Mouse (Mus musculus): Measurements from ENCODE around the gene Hinfp. TPM values are rescaled to one million over a fixed set of nuclear protein-coding genes. Genes with fewer than 3 reads are reported as not detected.
"Not testable (repeated sequence)": the region's sequence is repeated elsewhere in the genome, so short reads cannot be mapped to it uniquely, and the experiment has no call there.

Hinfp gene
- polyA plus RNA-seq, 1 experiment from 2014 or later = 10.0 TPM

GRCm38 (mm10) chr9:44341487-44341886, 36.0 kb upstream of the Hinfp start:
- H3K4me3 ChIP-seq (ENCODE audit: low read depth, low read length) = no peak overlapping the region
- H3K9ac ChIP-seq (replicated peaks; ENCODE audit: low read depth) = no peak overlapping the region
- H3K27me3 ChIP-seq (replicated peaks; ENCODE audit: insufficient read depth, low read length) = no peaks in the 10 kb centered on the region
- WGBS = 85% methylated on average over 5 of the region's 5 CpGs
- H3K4me2 ChIP-seq (replicated peaks; ENCODE audit: low read depth, low read length) = no peak overlapping the region
- no peak overlapping the region for H3K27ac ChIP-seq (ENCODE audit: low read length)
- H3K9me3 ChIP-seq (ENCODE audit: low read length) = no peaks in the 10 kb centered on the region
- H3K36me3 ChIP-seq (ENCODE audit: insufficient read depth, low read length) = peaks cover 4% of the 10 kb centered on the region; the same call in 1 of the 2 replicates
- H3K4me1 ChIP-seq (ENCODE audit: insufficient read depth, low read depth, low read length) = peaks cover 8% of the 10 kb centered on the region; the same call in 1 of the 2 replicates
- TF ChIP-seq CTCF (IDR thresholded peaks at IDR 0.05) (no peak), EP300 (IDR thresholded peaks at IDR 0.05) (no peak)
- DNase-seq (ENCODE audit: low spot score) (no peak), ATAC-seq (no peak)

GRCm38 (mm10) chr9:44338574-44338973, 33.1 kb upstream of the Hinfp start:
- WGBS = 73% methylated on average over 5 of the region's 5 CpGs
- Histone ChIP-seq H3K36me3 (ENCODE audit: insufficient read depth, low read length) (peaks cover 4% of the 10 kb centered on the region; the same call in 1 of the 2 replicates), H3K27me3 (replicated peaks; ENCODE audit: insufficient read depth, low read length) (no peaks in the 10 kb centered on the region), H3K27ac (ENCODE audit: low read length) (no peak overlapping the region), H3K9me3 (ENCODE audit: low read length) (no peaks in the 10 kb centered on the region), H3K9ac (replicated peaks; ENCODE audit: low read depth) (no peak overlapping the region), H3K4me3 (ENCODE audit: low read depth, low read length) (no peak overlapping the region), H3K4me2 (replicated peaks; ENCODE audit: low read depth, low read length) (no peak overlapping the region), H3K4me1 (ENCODE audit: insufficient read depth, low read depth, low read length) (peaks cover 13% of the 10 kb centered on the region)
- ATAC-seq (no peak), DNase-seq (ENCODE audit: low spot score) (no peak)
- peak; percentile 32; the same call in 1 of the 2 replicates for TF ChIP-seq CTCF (IDR thresholded peaks at IDR 0.05)
- TF ChIP-seq EP300 (IDR thresholded peaks at IDR 0.05) = no peak

- no peaks in the 10 kb centered on the region for H3K9me3 ChIP-seq (ENCODE audit: low read length)
- peaks cover 5% of the 10 kb centered on the region for H3K4me1 ChIP-seq (ENCODE audit: insufficient read depth, low read depth, low read length)
- H3K4me2 ChIP-seq (replicated peaks; ENCODE audit: low read depth, low read length) = no peak overlapping the region
- no peak for ATAC-seq
- H3K9ac ChIP-seq (replicated peaks; ENCODE audit: low read depth) = no peak overlapping the region
- no peak overlapping the region for H3K4me3 ChIP-seq (ENCODE audit: low read depth, low read length)
- DNase-seq (ENCODE audit: low spot score) = no peak
- WGBS = 53% methylated on average over 9 of the region's 9 CpGs
- H3K36me3 ChIP-seq (ENCODE audit: insufficient read depth, low read length) = peaks cover 11% of the 10 kb centered on the region; the same call in 1 of the 2 replicates
- no peaks in the 10 kb centered on the region for H3K27me3 ChIP-seq (replicated peaks; ENCODE audit: insufficient read depth, low read length)
- H3K27ac ChIP-seq (ENCODE audit: low read length) = no peak overlapping the region
- TF ChIP-seq EP300 (IDR thresholded peaks at IDR 0.05) (no peak), CTCF (IDR thresholded peaks at IDR 0.05) (no peak)
Measured at GRCm38 (mm10) chr9:44337436-44338169, 32.1 kb upstream of the Hinfp start.

- H3K9ac ChIP-seq (replicated peaks; ENCODE audit: low read depth) = no peak overlapping the region
- peaks cover 5% of the 10 kb centered on the region for H3K4me1 ChIP-seq (ENCODE audit: insufficient read depth, low read depth, low read length)
- H3K36me3 ChIP-seq (ENCODE audit: insufficient read depth, low read length) = peaks cover 15% of the 10 kb centered on the region; the same call in 1 of the 2 replicates
- no peak overlapping the region for H3K27ac ChIP-seq (ENCODE audit: low read length)
- no peaks in the 10 kb centered on the region for H3K9me3 ChIP-seq (ENCODE audit: low read length)
- TF ChIP-seq CTCF (IDR thresholded peaks at IDR 0.05) = no peak
- TF ChIP-seq EP300 (IDR thresholded peaks at IDR 0.05) = no peak
- ATAC-seq (no peak), DNase-seq (ENCODE audit: low spot score) (no peak)
- no peak overlapping the region for H3K4me3 ChIP-seq (ENCODE audit: low read depth, low read length)
- no peaks in the 10 kb centered on the region for H3K27me3 ChIP-seq (replicated peaks; ENCODE audit: insufficient read depth, low read length)
- peak overlapping the region; percentile 98; the same call in 1 of the 2 replicates for H3K4me2 ChIP-seq (replicated peaks; ENCODE audit: low read depth, low read length)
- 42% methylated on average over 3 of the region's 3 CpGs for WGBS
Measured at GRCm38 (mm10) chr9:44336964-44337363, 31.5 kb upstream of the Hinfp start.

- not testable (repeated sequence) for H3K27ac ChIP-seq (ENCODE audit: low read length); H3K4me3 ChIP-seq (ENCODE audit: low read depth, low read length); H3K27me3 ChIP-seq (replicated peaks; ENCODE audit: insufficient read depth, low read length); H3K9me3 ChIP-seq (ENCODE audit: low read length); ATAC-seq; H3K9ac ChIP-seq (replicated peaks; ENCODE audit: low read depth); H3K4me1 ChIP-seq (ENCODE audit: insufficient read depth, low read depth, low read length); DNase-seq (ENCODE audit: low spot score)
- WGBS = 25% methylated on average over 4 of the region's 4 CpGs
- Histone ChIP-seq H3K4me2 (replicated peaks; ENCODE audit: low read depth, low read length) (peak overlapping the region; percentile 98; the same call in 1 of the 2 replicates), H3K36me3 (ENCODE audit: insufficient read depth, low read length) (peaks cover 15% of the 10 kb centered on the region; the same call in 1 of the 2 replicates)
Measured at GRCm38 (mm10) chr9:44336513-44336912, 31.0 kb upstream of the Hinfp start.

GRCm38 (mm10) chr9:44336093-44336406, 30.6 kb upstream of the Hinfp start:
- Histone ChIP-seq H3K4me2 (replicated peaks; ENCODE audit: low read depth, low read length) (peak overlapping the region; percentile 98), H3K4me1 (ENCODE audit: insufficient read depth, low read depth, low read length) (peaks cover 5% of the 10 kb centered on the region), H3K4me3 (ENCODE audit: low read depth, low read length) (peak overlapping the region; percentile 65), H3K36me3 (ENCODE audit: insufficient read depth, low read length) (peaks cover 15% of the 10 kb centered on the region; the same call in 1 of the 2 replicates), H3K27me3 (replicated peaks; ENCODE audit: insufficient read depth, low read length) (no peaks in the 10 kb centered on the region), H3K9ac (replicated peaks; ENCODE audit: low read depth) (peak overlapping the region; percentile 81), H3K27ac (ENCODE audit: low read length) (0 out of 2 replicates have a peak overlapping the region, but pooled peaks have one; percentile 83), H3K9me3 (ENCODE audit: low read length) (no peaks in the 10 kb centered on the region)
- TF ChIP-seq EP300 (IDR thresholded peaks at IDR 0.05) (no peak), CTCF (IDR thresholded peaks at IDR 0.05) (no peak)
- DNase-seq (ENCODE audit: low spot score) (no peak), ATAC-seq (no peak)
- 2% methylated on average over 5 of the region's 5 CpGs for whole genome bisulfite sequencing

Measured in lung, postnatal 0 days (tissue).